Mouse (Mus musculus) kidney, embryonic 14.5 days (tissue): Measurements from ENCODE around the gene Ctdspl. TPM values are rescaled to one million over a fixed set of nuclear protein-coding genes. Genes with fewer than 3 reads are reported as not detected.
A peak's percentile ranks its signal among the peaks of the same experiment; 100 is the strongest.

Source experiments
- ATAC-seq: fragments of 200-750 bp; cut with Nextera tagmentation; 2 replicates; pipeline ENCODE4 v1.8.0; 2017; ENCODE audit warnings: moderate number of reproducible peaks, mild to moderate bottlenecking, moderate TSS enrichment, moderate library complexity; ENCODE audit not compliant: low FRiP score, low TSS enrichment
- H3K27ac ChIP-seq: fragments of 300-500 bp; sonication (generic); 2 replicates; pipeline ENCODE4 v1.5.1; 2014; ENCODE audit warnings: low read depth, mild to moderate bottlenecking, low read length, moderate library complexity, mixed read lengths
- H3K27me3 ChIP-seq: fragments of 300-500 bp; sonication (generic); 2 replicates; pipeline ENCODE4 v1.6.1; 2014; ENCODE audit warnings: mild to moderate bottlenecking, low read length; ENCODE audit not compliant: control insufficient read depth, insufficient read depth
- H3K36me3 ChIP-seq: fragments of 300-500 bp; sonication (generic); 2 replicates; pipeline ENCODE4 v1.6.1; 2014; ENCODE audit warnings: low read length, mixed read lengths; ENCODE audit not compliant: control insufficient read depth, insufficient read depth
- H3K4me1 ChIP-seq: fragments of 300-500 bp; sonication (generic); 2 replicates; pipeline ENCODE4 v1.6.1; 2014; ENCODE audit warnings: low read length, mixed read lengths; ENCODE audit not compliant: control insufficient read depth, insufficient read depth
- H3K4me2 ChIP-seq: fragments of 300-500 bp; sonication (generic); replicated peaks from 2 replicates; pipeline ENCODE4 v1.6.1; 2014; ENCODE audit warnings: low read depth, mild to moderate bottlenecking, low read length
- H3K4me3 ChIP-seq: fragments of 300-500 bp; sonication (generic); 2 replicates; pipeline ENCODE4 v1.5.1; 2014; ENCODE audit warnings: mild to moderate bottlenecking, low read length
- H3K9ac ChIP-seq: fragments of 300-500 bp; sonication (generic); 2 replicates; pipeline ENCODE4 v1.6.1; 2014; ENCODE audit warnings: low read depth, mild to moderate bottlenecking, low read length, moderate library complexity
- H3K9me3 ChIP-seq: fragments of 300-500 bp; sonication (generic); 2 replicates; pipeline ENCODE4 v1.6.1; 2016; ENCODE audit warnings: low read length; ENCODE audit not compliant: control insufficient read depth
- WGBS: fragments of 180-500 bp; shearing (Covaris S2); extraction: QIAGEN DNeasy Blood & Tissue Kit; methylation state at CpG from one replicate; pipeline ENCODE4 v1.1.7; 2014; 5-methylcytosine and 5-hydroxymethylcytosine counted together
- polyA plus RNA-seq: library from polyadenylated mRNA; unstranded; fragments of >200 nt; fragmentation: Nextera tagmentation; extraction: Ambion mirVana; gene quantifications from 2 replicates; pipeline ENCODE4 v1.2.1, GENCODE M21; 2014

Gene Ctdspl
- polyA plus RNA-seq, 1 experiment from 2014 or later = 31.2 TPM

- H3K4me3 ChIP-seq = no peak overlapping the region
- 94% methylated on average over 8 of the region's 8 CpGs for WGBS
- no peak overlapping the region for H3K9ac ChIP-seq
- peaks cover 17% of the 10 kb centered on the region; the same call in 1 of the 2 replicates for H3K4me1 ChIP-seq
- H3K9me3 ChIP-seq = no peaks in the 10 kb centered on the region
- no peak overlapping the region for H3K27ac ChIP-seq
- peaks cover 18% of the 10 kb centered on the region for H3K36me3 ChIP-seq
- ATAC-seq = no peak
- no peaks in the 10 kb centered on the region for H3K27me3 ChIP-seq
- no peak overlapping the region for H3K4me2 ChIP-seq
Measured at GRCm38 (mm10) chr9:118887734-118888133, 38.5 kb upstream of the Ctdspl start.

- ATAC-seq = no peak
- no peaks in the 10 kb centered on the region for H3K27me3 ChIP-seq
- 0 out of 2 replicates have a peak overlapping the region, but pooled peaks have one; percentile 9 for H3K27ac ChIP-seq
- H3K9me3 ChIP-seq = no peaks in the 10 kb centered on the region
- peaks cover 17% of the 10 kb centered on the region; the same call in 1 of the 2 replicates for H3K4me1 ChIP-seq
- peaks cover 19% of the 10 kb centered on the region; the same call in 1 of the 2 replicates for H3K36me3 ChIP-seq
- H3K4me2 ChIP-seq = no peak overlapping the region
- 95% methylated on average over 4 of the region's 4 CpGs for WGBS
- 0 out of 2 replicates have a peak overlapping the region, but pooled peaks have one; percentile 12 for H3K9ac ChIP-seq
- H3K4me3 ChIP-seq = no peak overlapping the region
Measured at GRCm38 (mm10) chr9:118890149-118890548, 36.1 kb upstream of the Ctdspl start.

- no peak overlapping the region for H3K4me3 ChIP-seq
- H3K36me3 ChIP-seq = peaks cover 17% of the 10 kb centered on the region; the same call in 1 of the 2 replicates
- no peaks in the 10 kb centered on the region for H3K9me3 ChIP-seq
- H3K27me3 ChIP-seq = no peaks in the 10 kb centered on the region
- no peak for ATAC-seq
- 50% methylated on average over 2 of the region's 2 CpGs for WGBS
- 0 out of 2 replicates have a peak overlapping the region, but pooled peaks have one; percentile 9 for H3K27ac ChIP-seq
- no peak overlapping the region for H3K4me2 ChIP-seq
- H3K9ac ChIP-seq = no peak overlapping the region
- H3K4me1 ChIP-seq = peaks cover 17% of the 10 kb centered on the region; the same call in 1 of the 2 replicates
Measured at GRCm38 (mm10) chr9:118890645-118891044, 35.6 kb upstream of the Ctdspl start.

GRCm38 (mm10) chr9:118891068-118891467, 35.2 kb upstream of the Ctdspl start:
- no peaks in the 10 kb centered on the region for H3K27me3 ChIP-seq

GRCm38 (mm10) chr9:118891593-118891992, 34.7 kb upstream of the Ctdspl start:
- ATAC-seq = peak; percentile 73
- Histone ChIP-seq H3K9ac (no peak overlapping the region), H3K4me2 (no peak overlapping the region), H3K4me1 (peaks cover 17% of the 10 kb centered on the region; the same call in 1 of the 2 replicates), H3K9me3 (no peaks in the 10 kb centered on the region), H3K4me3 (no peak overlapping the region), H3K27ac (peak overlapping the region; percentile 63), H3K36me3 (peaks cover 12% of the 10 kb centered on the region; the same call in 1 of the 2 replicates), H3K27me3 (no peaks in the 10 kb centered on the region)
- 14% methylated on average over 9 of the region's 9 CpGs for WGBS

More at GRCm38 (mm10) chr9:118891068-118891467, 35.2 kb upstream of the Ctdspl start:
- Histone ChIP-seq H3K9me3 (no peaks in the 10 kb centered on the region), H3K4me3 (no peak overlapping the region), H3K36me3 (peaks cover 17% of the 10 kb centered on the region; the same call in 1 of the 2 replicates), H3K27ac (peak overlapping the region; percentile 63), H3K4me2 (no peak overlapping the region), H3K9ac (no peak overlapping the region), H3K4me1 (peaks cover 17% of the 10 kb centered on the region; the same call in 1 of the 2 replicates)
- peak; percentile 43; the same call in 1 of the 2 replicates for ATAC-seq
- WGBS = 45% methylated on average over 6 of the region's 6 CpGs

GRCm38 (mm10) chr9:118895101-118895500, 31.2 kb upstream of the Ctdspl start:
- no peak overlapping the region for H3K27ac ChIP-seq

GRCm38 (mm10) chr9:118900677-118901076, 25.6 kb upstream of the Ctdspl start:
- Histone ChIP-seq H3K4me2 (no peak overlapping the region), H3K36me3 (peaks cover 18% of the 10 kb centered on the region), H3K27me3 (no peaks in the 10 kb centered on the region), H3K9ac (no peak overlapping the region), H3K27ac (no peak overlapping the region), H3K9me3 (no peaks in the 10 kb centered on the region), H3K4me1 (no peaks in the 10 kb centered on the region), H3K4me3 (no peak overlapping the region)
- 81% methylated on average over 2 of the region's 2 CpGs for WGBS
- no peak for ATAC-seq

More at GRCm38 (mm10) chr9:118895101-118895500, 31.2 kb upstream of the Ctdspl start:
- Histone ChIP-seq H3K4me2 (no peak overlapping the region), H3K4me3 (no peak overlapping the region), H3K9me3 (no peaks in the 10 kb centered on the region), H3K27me3 (no peaks in the 10 kb centered on the region), H3K9ac (no peak overlapping the region), H3K4me1 (peaks cover 14% of the 10 kb centered on the region; the same call in 1 of the 2 replicates), H3K36me3 (peaks cover 26% of the 10 kb centered on the region)
- WGBS = 69% methylated on average over 2 of the region's 2 CpGs
- ATAC-seq = no peak

- no peak overlapping the region for H3K4me3 ChIP-seq
- H3K4me1 ChIP-seq = peaks cover 2% of the 10 kb centered on the region; the same call in 1 of the 2 replicates
- no peak overlapping the region for H3K27ac ChIP-seq
- ATAC-seq = no peak
- H3K4me2 ChIP-seq = no peak overlapping the region
- no peaks in the 10 kb centered on the region for H3K27me3 ChIP-seq
- WGBS = 64% methylated on average over 6 of the region's 6 CpGs
- no peaks in the 10 kb centered on the region for H3K9me3 ChIP-seq
- peaks cover 18% of the 10 kb centered on the region for H3K36me3 ChIP-seq
- H3K9ac ChIP-seq = no peak overlapping the region
Measured at GRCm38 (mm10) chr9:118901917-118902316, 24.3 kb upstream of the Ctdspl start.

GRCm38 (mm10) chr9:118907934-118908620, 18.2 kb upstream of the Ctdspl start:
- Histone ChIP-seq H3K4me1 (peaks cover 10% of the 10 kb centered on the region), H3K4me2 (no peak overlapping the region), H3K27me3 (no peaks in the 10 kb centered on the region), H3K27ac (no peak overlapping the region), H3K4me3 (no peak overlapping the region), H3K9ac (no peak overlapping the region), H3K9me3 (no peaks in the 10 kb centered on the region), H3K36me3 (no peaks in the 10 kb centered on the region)
- peak; percentile 33; the same call in 1 of the 2 replicates for ATAC-seq
- 47% methylated on average over 18 of the region's 18 CpGs for WGBS
